Mouse (Mus musculus): Measurements from ENCODE around the gene Rnf212b.
"Not testable (repeated sequence)": the region's sequence is repeated elsewhere in the genome, so short reads cannot be mapped to it uniquely, and the experiment has no call there.

Gene Rnf212b

DNA sequence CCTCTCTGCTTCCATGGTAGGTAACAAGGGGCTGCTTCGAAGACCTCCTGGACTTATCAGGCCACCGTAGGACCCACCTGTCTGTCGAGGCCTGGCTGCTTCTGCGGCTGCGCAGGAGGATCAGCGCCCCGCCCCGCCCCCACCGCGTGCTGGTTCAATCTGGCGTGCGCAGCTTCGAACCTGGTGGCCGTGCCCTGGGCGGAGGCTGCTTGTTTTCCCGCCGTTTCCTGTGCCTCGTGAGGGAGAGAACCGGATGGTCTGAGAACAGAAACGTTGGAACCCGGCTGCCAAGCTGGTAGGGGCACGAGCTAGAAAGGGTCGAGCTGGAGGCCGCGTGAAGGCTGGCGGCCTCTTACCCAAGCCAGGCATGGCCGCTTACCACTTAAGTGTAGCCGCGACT, at the start of gene Rnf212b:
Rnf212b (plus strand) TSS at position 151 of the 400 bp plus-strand sequence.
- no peak for DNase-seq (ENCODE audit: low spot score in 2 of 2)

DNA sequence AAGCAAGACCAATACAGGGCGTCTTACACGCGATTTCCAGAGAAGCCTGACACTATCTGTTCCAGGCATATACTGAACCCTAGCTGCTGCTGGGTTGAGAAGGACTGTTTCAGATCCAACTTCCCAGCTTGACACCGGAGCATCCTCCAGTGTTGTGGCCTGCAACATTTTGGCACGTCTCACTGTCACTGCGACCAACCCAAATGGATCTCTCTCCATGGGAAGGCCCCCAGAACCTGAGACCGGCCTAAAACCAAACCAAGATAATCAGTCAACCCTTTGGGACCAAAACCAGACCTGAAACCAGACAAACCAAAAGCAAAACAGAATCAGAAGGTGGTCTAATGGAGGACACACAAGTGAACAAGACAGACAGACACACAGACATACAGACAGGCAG, 47.0 kb upstream of the Rnf212b start:
- not testable (repeated sequence) for DNase-seq (ENCODE audit: low spot score in 2 of 2)

- DNase-seq (ENCODE audit: low spot score in 2 of 2): no peak
Observed at GRCm38 (mm10) chr14:54768314-54769067, 45.5 kb upstream of the Rnf212b start.

GRCm38 (mm10) chr14:54769068-54769425, 44.9 kb upstream of the Rnf212b start:
- DNase-seq (ENCODE audit: low spot score in 2 of 2): no peak

GRCm38 (mm10) chr14:54770373-54770772, 43.6 kb upstream of the Rnf212b start:
- DNase-seq (ENCODE audit: low spot score in 2 of 2): no peak

GRCm38 (mm10) chr14:54772333-54772856, 41.5 kb upstream of the Rnf212b start:
- DNase-seq (ENCODE audit: low spot score in 2 of 2): peak; percentile 86 to 91

DNA sequence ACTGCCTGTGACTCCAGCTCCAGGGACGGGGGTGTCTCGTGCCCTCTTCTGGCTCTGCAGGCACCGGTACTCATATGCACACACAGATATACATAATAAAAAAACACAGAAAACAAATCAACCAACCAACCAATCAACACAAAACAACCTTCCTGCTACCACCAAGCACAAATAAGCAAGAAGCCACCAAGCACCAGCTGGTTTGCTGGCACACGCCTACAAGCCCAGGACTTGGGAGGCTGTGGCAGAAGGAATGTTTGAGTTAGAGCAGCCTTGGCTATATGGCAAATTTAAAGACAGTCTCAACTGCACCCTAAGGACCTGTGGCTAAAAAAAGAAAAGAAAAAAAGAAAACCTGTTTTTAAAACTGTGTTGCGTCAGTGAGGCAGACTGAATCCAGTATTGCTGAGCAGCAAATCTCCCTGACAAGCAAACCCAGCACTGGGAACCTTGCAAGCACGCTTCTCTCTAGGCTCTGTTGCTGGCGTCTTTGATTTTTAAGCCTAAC, 38.4 kb upstream of the Rnf212b start:
- DNase-seq (ENCODE audit: low spot score in 2 of 2): no peak

- no peak for DNase-seq (ENCODE audit: low spot score in 2 of 2)
Observed at GRCm38 (mm10) chr14:54776768-54777167, 37.2 kb upstream of the Rnf212b start.

- no peak for DNase-seq (ENCODE audit: low spot score in 2 of 2)
Observed at GRCm38 (mm10) chr14:54777893-54778292, 36.0 kb upstream of the Rnf212b start.

- DNase-seq (ENCODE audit: low spot score in 2 of 2): no peak
Observed at GRCm38 (mm10) chr14:54780084-54780483, 33.9 kb upstream of the Rnf212b start.

DNA sequence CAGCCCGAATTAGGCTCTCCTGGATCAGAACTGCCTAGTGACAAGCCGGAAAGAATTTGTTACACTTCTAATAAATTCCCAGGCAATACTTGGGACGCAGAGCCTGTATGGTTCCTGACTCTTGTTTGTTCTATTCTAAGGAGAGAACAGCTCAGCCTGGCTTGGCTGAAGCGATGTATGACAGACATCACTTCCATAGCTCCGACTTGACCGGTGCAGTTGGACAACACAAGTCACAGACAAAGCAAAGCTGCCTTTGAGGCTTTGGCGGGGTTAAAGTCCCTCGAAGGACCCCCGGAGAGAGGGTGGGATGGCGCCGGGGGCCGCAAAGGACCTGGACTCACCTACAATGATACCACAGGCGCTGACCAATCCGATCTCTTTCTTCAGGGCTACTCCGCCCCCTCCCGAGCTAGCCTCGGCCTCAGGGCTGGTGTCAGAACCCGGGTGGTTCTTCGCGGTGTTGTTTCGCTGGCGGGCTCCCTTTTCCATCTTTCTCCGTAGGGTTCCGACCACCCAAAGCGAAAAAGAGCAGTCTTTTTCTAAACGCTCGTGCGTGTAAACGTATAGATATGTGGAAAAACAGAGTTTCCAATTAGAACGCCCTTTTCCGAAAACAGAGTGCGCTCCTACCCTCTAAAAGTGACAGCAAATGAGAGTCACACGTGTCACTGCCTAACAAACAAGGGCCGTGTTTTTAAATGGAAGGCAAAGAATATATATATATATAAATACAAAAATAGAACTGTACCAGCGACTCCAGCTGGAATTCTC, 32.9 kb upstream of the Rnf212b start:
- DNase-seq (ENCODE audit: low spot score in 2 of 2): peak; percentile 70 to 81

- DNase-seq (ENCODE audit: low spot score in 2 of 2): peak; percentile 81 to 83
Observed at GRCm38 (mm10) chr14:54781610-54782365, 32.2 kb upstream of the Rnf212b start, which contains the start of gene Slc7a8. Slc7a8 (minus strand) TSS chr14:54781946.

DNA sequence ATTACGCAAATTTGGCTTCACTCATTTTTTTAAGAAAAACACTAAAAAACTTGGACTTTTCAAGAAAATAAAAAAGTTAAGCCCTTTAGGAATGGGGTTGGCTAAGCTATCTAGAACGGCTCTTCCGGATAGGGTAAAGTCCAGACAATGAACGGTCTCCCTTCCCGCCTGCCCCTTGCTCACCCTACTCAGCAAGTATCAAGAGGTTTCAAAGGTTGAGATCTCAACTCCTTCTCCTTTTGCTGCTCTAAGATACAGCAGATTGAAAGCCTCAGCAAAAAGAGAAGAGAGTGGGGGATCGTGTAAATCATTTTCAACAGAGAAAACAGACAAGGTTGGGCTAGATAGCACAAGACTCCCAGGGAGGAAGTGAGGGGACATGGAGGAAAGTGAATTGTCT, 31.0 kb upstream of the Rnf212b start:
- no peak for DNase-seq (ENCODE audit: low spot score in 2 of 2)

GRCm38 (mm10) chr14:54785898-54786297, 28.0 kb upstream of the Rnf212b start:
- DNase-seq (ENCODE audit: low spot score in 2 of 2): peak; percentile 61 to 64

GRCm38 (mm10) chr14:54786489-54786888, 27.5 kb upstream of the Rnf212b start:
- peak in 1 of 2 experiments; percentile 30 for DNase-seq (ENCODE audit: low spot score in 2 of 2)

DNA sequence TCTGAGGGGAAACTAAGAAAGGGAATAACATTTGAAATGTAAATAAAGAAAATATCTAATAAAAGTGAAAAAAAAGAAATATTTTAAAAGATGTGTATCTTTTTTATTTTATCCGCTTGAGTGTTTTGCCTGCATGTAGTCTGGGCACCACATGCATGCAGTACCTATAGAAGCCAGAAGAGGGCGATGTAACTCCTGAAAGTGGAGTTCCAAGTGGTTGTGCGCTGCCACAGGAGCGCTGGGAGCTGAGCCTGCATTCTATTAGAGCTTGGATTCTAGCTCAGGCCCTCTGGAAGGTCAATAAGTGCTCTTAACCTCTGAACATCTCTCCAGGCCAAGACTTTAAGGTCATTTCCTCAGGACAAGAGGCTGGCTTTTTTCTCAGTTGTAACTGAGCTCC, 26.7 kb upstream of the Rnf212b start:
- no peak for DNase-seq (ENCODE audit: low spot score in 2 of 2)

GRCm38 (mm10) chr14:54788231-54788630, 25.7 kb upstream of the Rnf212b start:
- DNase-seq (ENCODE audit: low spot score in 2 of 2): no peak

- no peak for DNase-seq (ENCODE audit: low spot score in 2 of 2)
Observed at GRCm38 (mm10) chr14:54792166-54792565, 21.8 kb upstream of the Rnf212b start.

GRCm38 (mm10) chr14:54793351-54793750, 20.6 kb upstream of the Rnf212b start:
- no peak for DNase-seq (ENCODE audit: low spot score in 2 of 2)

- no peak for DNase-seq (ENCODE audit: low spot score in 2 of 2)
Observed at GRCm38 (mm10) chr14:54793894-54794830, 19.8 kb upstream of the Rnf212b start.

GRCm38 (mm10) chr14:54795901-54796300, 18.0 kb upstream of the Rnf212b start:
- no peak for DNase-seq (ENCODE audit: low spot score in 2 of 2)
